Mouse (Mus musculus) c-Kit-positive CD71-positive TER-119-positive erythroid progenitor cells, embryonic 14.5 days (primary cell): ENCODE data around the gene Eef1g.
A peak's percentile ranks its signal among the peaks of the same experiment; 100 is the strongest.

ENCODE experiments used
- DNase-seq: peaks from one replicate; pipeline ENCODE4 v3.0.0-alpha.2; 2013; ENCODE audit warnings: low spot score

The Eef1g gene

GRCm38 (mm10) chr19:8966590-8967372 is at the start of gene Eef1g:
Gene Eef1g (plus strand): TSS chr19:8967041.
- peak; percentile 99 for DNase-seq

- DNase-seq, result no peak
Measured at GRCm38 (mm10) chr19:8919000-8919399, 47.8 kb upstream of the Eef1g start.

GRCm38 (mm10) chr19:8919684-8920072 is 47.2 kb upstream of the Eef1g start:
- no peak for DNase-seq

- DNase-seq, result peak; percentile 90
Measured at GRCm38 (mm10) chr19:8920073-8920736, 46.6 kb upstream of the Eef1g start, which contains the start of gene B3gat3. Gene B3gat3 (plus strand): TSS chr19:8920374.

GRCm38 (mm10) chr19:8920836-8921291 is 46.0 kb upstream of the Eef1g start:
- DNase-seq, result peak; percentile 75

- no peak for DNase-seq
Measured at GRCm38 (mm10) chr19:8921741-8922140, 45.1 kb upstream of the Eef1g start.

- DNase-seq, result no peak
Measured at GRCm38 (mm10) chr19:8926766-8927165, 40.1 kb upstream of the Eef1g start.

- no peak for DNase-seq
Measured at GRCm38 (mm10) chr19:8927891-8928525, 38.8 kb upstream of the Eef1g start.

GRCm38 (mm10) chr19:8928689-8929223 is 38.1 kb upstream of the Eef1g start:
- no peak for DNase-seq

- DNase-seq, result peak; percentile 82
Measured at GRCm38 (mm10) chr19:8929224-8930088, 37.4 kb upstream of the Eef1g start, which contains the start of the genes Rom1 and Eml3. Gene Rom1 (minus strand): TSS chr19:8929356. Gene Eml3 (plus strand): TSS chr19:8929552.

GRCm38 (mm10) chr19:8930117-8930516 is 36.7 kb upstream of the Eef1g start:
- no peak for DNase-seq

GRCm38 (mm10) chr19:8930771-8931170 is 36.1 kb upstream of the Eef1g start:
- DNase-seq, result no peak

GRCm38 (mm10) chr19:8936736-8937135 is 30.1 kb upstream of the Eef1g start:
- DNase-seq, result no peak

- DNase-seq, result no peak
Measured at GRCm38 (mm10) chr19:8940526-8941133, 26.2 kb upstream of the Eef1g start.

- DNase-seq, result no peak
Measured at GRCm38 (mm10) chr19:8941136-8941514, 25.7 kb upstream of the Eef1g start.

GRCm38 (mm10) chr19:8941515-8942217 is 25.2 kb upstream of the Eef1g start, which contains the start of gene Mta2:
Gene Mta2 (plus strand): TSS chr19:8941875.
- peak; percentile 95 for DNase-seq

- no peak for DNase-seq
Measured at GRCm38 (mm10) chr19:8942276-8942964, 24.4 kb upstream of the Eef1g start.

GRCm38 (mm10) chr19:8943047-8943446 is 23.8 kb upstream of the Eef1g start:
- DNase-seq, result no peak

GRCm38 (mm10) chr19:8944062-8944461 is 22.8 kb upstream of the Eef1g start:
- DNase-seq, result peak; percentile 64

- peak; percentile 75 for DNase-seq
Measured at GRCm38 (mm10) chr19:8944750-8945149, 22.1 kb upstream of the Eef1g start.
